Mouse (Mus musculus): ENCODE data around the gene Dnajc30.
A peak's percentile ranks its signal among the peaks of the same experiment; 100 is the strongest.
"Not testable (repeated sequence)": the region's sequence is repeated elsewhere in the genome, so short reads cannot be mapped to it uniquely, and the experiment has no call there.

Gene Dnajc30

DNA sequence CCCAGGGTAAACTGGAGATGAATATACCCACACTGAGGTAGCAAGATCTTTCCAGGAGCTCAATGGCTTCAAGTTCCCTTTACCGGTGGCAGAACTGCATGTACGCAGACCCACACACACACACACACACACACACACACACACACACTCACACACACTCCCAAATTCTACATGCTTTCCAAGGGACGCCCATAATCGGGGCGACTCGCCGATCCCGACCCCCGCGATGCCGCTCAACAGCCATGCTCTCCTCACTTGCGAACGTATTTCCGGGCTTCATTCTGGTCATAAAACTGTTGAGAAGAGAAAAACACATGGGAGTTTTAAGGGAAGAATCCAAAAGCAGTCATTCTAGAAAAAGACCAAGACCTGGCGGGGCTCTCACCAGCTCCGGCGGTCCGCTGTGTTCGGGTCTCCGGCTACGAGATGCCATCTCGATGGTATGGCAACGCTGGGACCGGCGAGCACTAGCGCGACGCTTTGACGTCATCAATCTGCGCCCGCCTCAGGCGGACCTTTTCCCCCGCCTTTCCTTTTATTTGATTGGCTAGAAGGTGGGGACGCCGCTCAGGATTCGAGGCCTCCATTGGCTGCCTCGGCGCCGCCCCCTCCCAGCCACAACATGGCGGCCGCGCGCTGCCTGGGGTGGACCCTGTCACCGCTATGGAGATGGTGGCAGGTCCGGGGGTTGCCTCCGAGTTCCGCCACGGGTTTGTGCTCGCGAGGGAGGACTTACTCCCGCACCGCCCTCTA lies at the start of gene Dnajc30:
Gene Dnajc30, plus strand, starts transcription at position 574 of the 753 bp plus-strand sequence.
- DNase-seq (ENCODE audit: low spot score in 2 of 2), result peak; percentile 91 to 92

DNA sequence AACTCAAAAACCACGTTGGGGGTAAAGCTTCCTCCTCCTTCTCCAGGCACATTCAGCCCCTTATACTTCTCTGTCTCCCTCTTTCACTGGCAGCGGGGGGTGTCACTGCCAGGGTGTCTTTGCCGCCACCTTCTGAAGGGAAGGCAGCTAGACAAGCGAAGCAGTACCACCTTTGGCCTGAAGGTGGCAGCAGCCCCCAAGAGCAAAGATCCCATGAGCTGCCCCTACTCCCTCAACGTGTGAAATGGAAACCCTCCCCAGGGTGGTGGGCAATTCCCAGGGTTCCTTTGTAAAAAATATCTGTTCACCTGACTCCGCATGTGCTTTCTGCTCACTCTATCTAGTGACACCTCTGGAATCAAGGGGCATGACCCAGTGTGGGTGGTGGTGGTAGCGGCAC lies 48.5 kb upstream of the Dnajc30 start:
- DNase-seq (ENCODE audit: low spot score in 2 of 2), result peak; percentile 50 to 85

DNA sequence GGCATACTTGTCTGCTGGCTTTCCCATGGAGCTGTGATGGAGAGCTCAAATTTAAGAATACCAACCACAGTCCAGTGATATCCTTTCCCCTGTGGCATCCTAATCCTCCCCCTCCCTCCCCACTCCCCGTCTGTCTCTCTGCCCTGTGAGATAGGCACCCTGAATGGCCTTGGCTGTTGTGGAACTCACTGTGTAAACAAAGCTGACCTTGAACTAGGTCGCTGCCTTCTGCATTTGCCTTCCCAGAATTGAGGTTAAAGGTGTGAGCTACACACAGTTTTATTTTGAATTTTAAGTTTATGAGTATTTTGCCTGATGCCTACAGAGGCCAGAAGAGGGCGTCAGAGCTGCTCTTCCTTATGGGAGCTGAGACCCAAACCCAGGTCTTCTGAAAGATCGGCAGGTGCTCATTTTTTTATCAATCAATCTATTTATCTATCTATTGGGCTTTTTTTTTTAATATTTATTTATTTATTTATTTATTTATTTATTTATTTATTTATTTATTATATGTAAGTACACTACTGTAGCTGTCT lies 47.7 kb upstream of the Dnajc30 start:
- DNase-seq (ENCODE audit: low spot score in 2 of 2), result no peak

DNA sequence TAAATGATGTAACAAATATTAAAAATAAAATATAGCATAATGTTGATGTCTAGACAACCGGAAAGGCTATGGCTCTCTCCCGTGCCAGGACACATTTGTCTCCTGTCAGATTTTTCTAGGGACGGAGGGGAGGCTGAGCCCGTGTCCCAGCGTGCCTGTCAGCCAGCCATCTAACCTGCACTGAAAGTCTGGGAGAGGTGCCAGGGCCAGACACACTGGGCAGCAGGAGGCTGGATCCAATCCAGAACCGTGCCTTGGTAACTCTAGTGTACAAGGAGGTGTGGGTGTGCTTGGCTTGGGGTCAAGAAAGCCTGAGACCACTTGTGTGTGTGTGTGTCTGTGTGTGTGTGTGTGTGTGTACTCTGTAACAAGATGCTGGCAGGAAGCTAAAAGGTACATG lies 42.2 kb upstream of the Dnajc30 start:
- DNase-seq (ENCODE audit: low spot score in 2 of 2), result no peak

DNA sequence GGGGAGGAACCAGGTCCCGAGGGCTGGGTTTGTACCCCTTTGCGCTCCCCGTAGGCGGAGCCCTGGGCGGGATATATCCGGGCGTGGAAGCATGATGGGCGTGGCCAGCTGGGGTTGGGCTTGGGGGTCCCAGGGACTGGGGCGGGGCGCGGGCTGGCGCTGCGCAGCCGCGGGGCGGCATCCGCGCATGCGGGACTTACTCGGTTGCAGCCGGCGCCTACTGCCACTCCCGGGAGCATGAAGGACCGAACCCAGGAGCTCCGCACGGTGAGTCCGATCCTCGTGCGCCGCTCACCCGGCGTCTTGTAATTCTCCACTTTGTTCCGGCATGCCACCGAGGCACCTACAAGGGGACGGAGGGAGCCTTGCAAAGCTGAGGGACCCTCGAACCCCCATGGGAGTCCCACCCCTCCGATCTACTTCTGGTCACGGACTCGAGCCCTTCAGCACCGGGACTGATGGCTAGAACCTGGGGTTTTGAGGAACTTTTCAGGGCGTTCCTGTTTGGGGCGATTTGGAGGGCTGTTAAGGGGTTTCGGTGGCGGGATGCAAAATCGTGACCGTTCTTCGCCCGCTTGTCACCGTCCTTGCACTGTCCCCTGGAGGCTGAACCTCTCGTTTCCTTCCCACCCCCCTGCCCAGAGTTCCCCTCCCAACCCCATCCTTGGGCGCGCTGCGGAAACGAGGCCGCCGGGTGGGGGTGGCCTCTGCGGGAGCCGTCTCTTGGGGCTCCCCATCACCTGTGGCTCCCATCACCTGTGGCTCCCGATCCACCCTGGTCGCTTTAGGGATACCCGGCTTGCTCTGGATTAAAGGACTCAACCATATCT lies 40.4 kb upstream of the Dnajc30 start, which contains the start of gene Stx1a:
Gene Stx1a, plus strand, starts transcription at position 139 of the 830 bp plus-strand sequence.
- DNase-seq (ENCODE audit: low spot score in 2 of 2), result peak; percentile 70 to 82

DNA sequence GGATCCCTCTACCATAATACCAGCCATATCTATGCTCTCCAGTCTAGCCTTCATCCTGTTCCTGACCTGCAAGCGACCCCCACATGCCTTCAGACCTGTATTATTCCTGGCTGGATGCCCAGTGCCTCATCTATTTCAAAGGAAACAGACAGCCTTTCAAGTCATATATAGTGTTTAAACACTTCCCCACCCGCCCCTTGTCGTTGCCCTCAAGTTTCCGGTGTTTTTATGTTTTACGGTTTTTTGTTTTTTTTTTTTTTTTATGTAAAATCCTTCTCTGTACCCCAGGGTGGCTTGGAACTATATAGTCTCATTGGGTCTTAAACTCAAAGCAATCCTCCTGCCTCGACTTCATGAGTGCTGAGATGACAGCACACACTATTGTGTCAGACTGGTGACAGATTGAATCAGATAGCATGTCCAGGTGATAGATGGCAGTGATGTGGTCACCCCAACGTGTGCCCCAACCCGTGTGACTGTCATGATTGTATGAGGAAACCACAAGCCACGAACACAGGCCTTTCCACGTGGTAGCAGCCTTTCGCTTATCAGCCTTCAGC lies 39.3 kb upstream of the Dnajc30 start:
- DNase-seq (ENCODE audit: low spot score in 2 of 2), result no peak

DNA sequence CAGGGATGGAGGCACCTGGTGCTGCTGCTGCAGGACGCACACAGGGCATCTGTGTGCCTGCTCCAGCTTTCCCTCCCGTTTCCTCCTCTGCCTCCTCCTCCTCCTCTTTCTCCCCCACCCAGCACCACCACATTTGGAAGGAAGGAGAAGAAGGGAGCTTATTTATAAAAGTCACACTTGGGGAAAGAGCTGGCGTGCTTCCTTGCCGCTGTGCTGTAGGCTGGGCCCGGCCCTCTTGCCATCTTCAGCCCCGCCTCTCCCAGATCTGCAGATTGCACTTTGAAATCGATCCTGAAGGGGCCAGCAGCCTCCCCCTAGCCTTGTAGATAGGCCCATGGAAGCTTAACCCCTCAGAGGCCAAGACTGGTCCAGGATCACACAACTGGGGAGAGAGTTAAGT lies 38.1 kb upstream of the Dnajc30 start:
- DNase-seq (ENCODE audit: low spot score in 2 of 2), result no peak

DNA sequence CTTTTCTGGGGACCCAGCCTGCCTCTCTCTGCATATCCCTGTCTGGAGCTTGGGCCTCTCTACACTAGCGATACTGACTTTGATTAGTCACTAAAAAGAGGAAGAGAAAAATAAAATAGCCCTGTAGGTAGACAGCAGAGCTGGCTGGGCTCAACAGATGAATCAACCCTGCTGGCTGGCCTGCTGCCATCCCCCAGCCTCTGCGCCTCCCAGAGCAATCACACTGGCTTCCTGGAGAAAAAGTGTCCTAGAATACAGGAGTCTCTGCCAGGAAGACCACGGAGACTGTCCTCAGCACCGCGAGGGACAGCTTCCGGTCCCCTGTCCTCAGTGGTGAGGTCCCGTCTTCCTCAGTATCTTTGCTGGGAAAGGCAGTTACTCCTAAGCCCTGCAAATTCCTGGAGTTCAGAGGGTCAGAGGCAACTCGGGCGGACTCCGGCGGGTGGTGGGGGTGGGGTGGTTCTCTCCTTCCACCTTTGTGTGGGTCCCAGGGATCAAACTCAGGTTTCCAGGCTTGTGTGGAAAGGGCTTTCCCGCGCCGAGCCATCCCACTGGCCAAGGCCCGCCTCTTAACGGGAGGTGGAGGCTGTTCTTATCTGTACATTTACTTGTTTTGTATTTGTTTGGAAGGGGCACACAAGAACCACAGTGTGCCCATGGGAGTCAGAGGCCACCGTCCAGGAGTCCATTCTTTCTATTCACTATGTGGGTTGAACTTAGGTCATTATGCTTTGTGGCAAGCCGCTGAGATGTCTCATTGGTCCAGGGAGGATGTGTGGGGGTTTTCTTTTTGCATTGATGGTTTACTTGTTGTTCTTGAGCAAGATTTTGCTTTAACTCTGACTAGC lies 34.8 kb upstream of the Dnajc30 start:
- no peak for DNase-seq (ENCODE audit: low spot score in 2 of 2)

DNA sequence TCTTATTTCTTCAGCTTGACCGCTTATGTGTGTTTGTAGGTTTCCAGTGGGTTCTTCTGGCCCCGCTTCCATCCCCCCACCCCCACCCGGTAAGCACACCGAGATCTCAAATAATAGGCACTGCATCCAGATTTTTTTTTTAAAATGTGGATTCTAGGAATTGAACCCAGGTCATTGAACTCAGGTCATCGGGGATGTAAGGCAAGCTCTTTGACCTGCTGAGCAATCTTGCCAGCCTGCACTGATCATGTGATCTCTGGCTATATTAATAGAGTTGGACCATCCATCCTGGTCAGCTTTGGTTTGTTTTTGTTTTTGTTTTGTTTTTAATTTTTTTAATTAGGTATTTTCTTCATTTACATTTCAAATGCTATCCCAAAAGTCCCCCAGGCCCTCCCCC lies 31.4 kb upstream of the Dnajc30 start:
- DNase-seq (ENCODE audit: low spot score in 2 of 2), result no peak

DNA sequence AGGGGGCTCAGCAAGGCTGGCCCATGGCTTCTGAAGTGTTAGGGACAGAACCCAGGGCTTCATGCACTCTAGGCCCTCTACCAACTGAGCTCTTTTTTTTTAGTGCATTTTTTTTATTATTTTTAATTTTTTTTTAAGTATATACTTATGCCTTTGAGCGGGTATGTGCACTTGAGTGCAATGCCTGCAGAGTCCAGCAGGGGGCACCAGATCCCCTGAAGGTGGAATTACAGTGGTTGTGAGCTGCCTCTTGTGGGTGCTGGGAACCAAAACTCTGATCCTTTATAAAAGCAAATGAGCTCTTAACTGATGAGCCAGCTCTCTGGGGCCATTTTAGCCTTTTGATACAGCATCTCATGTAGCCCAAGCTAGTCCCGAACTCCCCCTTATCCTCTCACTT lies 29.4 kb upstream of the Dnajc30 start:
- DNase-seq (ENCODE audit: low spot score in 2 of 2), result no peak

DNA sequence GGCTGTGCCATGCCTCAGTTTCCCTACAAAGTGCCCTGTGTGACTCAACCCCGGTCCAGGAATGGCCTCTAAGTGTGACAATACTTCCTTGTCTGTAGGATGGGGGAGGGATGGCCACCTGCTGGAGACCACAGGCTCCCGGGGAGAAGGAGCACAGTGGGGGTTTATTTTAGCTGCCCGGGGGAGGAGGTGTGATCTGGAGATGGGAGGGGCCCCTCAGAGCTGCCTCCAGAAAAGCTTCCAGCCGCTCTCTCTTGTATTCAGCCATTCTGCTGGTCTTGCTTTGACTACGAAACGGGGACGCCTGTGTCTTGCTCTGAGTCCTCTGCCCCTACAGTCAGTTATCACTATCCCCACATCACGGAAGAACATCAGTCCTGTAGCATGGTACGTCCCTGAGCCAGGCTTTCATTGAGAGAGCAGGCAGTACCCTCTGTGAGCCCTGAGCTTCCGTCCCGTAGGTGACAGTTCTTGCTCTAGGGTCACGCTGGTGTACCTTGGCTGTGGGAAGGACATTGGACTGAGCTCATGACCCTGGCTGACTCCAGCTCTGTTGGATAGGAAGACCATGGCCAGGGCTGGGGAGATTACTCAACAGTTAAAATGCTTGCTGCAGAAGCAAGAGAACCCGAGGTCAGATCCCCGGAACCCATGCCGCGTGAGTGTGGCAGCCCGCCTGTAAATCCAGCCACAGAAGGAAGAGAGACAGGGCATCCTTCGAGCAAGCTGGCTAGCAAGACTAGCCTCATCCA lies 28.2 kb upstream of the Dnajc30 start:
- no peak for DNase-seq (ENCODE audit: low spot score in 2 of 2)

DNA sequence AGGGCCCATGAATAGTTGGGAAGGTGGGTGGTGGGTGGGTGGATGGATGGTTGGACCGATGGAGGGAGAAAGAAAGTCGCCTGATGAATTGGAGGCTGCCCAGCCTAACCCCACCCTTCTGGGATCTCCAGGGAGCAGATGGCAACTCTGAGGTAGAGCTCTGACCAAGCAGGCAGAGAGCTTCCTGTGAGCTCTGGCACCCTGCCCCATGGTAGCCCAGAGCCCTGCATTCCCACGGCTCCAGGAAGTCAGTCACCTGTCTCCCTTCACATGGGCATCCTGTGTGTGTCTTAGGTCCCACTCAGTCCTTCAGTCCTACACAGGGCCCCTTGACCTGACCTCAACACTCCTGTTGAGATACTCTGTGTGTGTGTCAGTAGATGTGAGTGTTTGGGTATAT lies 26.1 kb upstream of the Dnajc30 start:
- no peak for DNase-seq (ENCODE audit: low spot score in 2 of 2)

DNA sequence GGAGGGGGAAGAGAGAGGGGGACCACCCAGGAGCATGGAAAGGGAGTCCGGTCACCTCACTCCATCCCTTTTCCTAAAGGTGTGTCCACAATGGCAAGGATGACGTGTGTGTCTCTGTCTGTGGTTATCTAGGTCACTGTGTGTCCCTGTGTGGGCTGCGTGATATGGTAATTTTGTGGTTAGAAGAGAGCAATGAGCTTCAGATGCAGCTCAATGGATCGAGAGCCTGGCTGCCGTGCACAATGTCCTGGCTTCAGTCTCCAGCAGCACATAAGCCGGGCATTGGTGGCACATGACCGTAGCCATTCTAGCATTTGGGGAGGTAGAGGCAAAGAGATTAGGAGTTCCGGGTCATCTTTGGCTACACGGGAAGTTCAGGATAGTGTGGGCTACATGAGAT lies 24.5 kb upstream of the Dnajc30 start:
- DNase-seq (ENCODE audit: low spot score in 2 of 2), result no peak

DNA sequence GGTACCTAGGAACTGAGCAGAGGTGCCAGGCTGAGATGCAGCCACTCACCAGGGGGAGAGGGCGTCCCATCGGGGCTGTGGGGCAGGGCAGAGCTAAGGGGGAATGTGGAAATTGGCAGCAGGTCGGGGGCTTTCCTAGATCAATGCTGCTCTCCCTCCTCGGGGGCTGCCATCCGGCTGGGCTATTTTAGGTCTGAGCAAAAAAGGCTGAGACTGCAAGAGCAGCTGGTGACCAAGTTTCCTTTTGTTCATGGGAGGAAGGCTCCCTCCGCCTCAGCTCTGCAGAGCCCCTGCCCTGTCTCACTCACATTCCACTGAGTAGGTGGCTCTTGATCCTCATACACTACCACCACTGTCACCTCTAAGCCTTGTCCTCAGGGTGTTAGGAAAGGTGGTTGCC lies 23.9 kb upstream of the Dnajc30 start:
- no peak for DNase-seq (ENCODE audit: low spot score in 2 of 2)

DNA sequence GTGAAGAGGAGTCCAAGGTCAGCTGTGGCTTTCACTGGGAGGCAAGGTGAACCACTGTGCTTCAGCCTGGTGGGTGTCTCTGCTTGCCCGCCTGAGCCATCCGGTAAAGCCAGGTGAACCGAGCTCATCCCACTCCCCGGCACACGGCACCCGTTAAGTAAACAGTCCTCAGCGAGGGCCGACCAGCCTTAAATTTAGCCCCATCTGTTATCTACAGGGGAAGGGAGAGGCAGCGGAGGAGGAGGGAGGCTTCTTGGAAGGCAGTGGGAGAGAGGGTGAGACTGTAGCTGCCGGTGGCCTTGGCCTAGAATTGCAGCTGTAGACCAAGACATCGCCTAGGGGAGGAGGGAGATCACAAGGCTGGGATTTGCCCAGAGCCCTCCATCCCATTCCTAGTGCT lies 23.2 kb upstream of the Dnajc30 start:
- DNase-seq (ENCODE audit: low spot score in 2 of 2), result no peak

DNA sequence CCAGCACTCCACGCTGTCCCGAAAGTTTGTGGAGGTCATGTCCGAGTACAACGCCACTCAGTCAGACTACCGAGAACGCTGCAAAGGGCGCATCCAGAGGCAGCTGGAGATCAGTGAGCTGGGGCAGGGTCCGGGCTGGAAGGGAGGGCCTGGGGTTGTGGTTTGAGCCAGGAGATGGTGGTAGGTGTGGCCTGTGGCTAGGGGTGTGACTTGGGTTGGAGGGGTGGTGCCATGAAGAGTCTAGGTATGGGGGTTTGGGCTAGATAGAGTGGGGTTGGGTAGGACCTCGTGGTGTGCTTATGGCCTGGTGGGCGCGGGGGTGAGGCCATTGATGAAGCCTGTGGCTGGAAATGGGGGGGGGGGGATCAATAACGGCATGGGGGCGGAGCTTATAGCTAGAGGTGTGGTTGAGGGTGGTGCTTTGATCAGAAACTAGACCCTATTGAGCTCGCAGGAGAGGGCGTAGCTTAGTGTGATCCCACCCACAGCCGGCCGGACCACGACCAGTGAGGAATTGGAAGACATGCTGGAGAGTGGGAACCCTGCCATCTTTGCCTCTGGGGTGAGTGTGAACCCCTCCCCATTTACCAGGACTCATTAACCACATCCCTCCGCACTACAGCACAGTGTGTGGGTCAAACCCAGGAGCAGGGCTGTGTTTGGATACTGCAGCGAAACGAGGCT lies 21.8 kb upstream of the Dnajc30 start:
- no peak for DNase-seq (ENCODE audit: low spot score in 2 of 2)

DNA sequence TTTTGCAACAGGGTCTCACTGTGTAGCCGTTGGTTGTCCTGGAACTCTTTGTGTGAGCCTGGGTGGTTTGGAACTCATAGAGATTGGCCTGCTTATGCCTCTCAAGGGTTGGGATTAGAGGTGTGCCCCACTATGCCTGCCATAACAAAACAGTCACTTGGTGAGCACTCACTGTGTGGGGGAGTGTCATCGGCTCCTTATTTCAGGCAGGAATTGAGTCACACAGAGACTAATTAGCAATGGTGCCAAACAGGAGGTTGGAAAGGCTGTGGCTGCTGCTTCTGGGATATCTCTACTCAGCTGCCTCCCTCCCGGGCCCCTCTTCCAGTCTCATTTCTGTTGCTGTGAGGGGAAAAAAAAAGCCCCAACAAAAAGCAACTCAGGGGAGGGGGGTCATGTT lies 19.4 kb upstream of the Dnajc30 start:
- no peak for DNase-seq (ENCODE audit: low spot score in 2 of 2)

DNA sequence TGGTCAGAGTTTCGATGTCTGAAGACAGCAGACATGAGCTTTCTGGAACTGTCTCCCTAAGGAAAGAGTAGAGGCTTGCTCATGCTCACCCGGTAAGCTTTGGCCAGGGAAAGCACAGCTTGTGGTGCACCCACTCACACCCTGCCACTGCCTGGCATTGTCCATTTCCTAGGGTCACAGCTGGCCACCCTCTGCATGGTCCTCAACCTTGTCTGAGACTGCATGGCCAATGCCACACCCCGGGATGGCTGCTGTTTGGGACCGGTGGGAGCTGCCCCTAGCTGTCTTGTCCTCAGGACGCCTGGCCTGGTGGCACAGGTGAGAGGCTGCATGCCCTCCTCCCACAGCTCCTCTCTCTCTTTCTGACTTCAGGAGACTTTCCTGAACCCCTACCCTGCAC lies 15.5 kb upstream of the Dnajc30 start:
- no peak for DNase-seq (ENCODE audit: low spot score in 2 of 2)

DNA sequence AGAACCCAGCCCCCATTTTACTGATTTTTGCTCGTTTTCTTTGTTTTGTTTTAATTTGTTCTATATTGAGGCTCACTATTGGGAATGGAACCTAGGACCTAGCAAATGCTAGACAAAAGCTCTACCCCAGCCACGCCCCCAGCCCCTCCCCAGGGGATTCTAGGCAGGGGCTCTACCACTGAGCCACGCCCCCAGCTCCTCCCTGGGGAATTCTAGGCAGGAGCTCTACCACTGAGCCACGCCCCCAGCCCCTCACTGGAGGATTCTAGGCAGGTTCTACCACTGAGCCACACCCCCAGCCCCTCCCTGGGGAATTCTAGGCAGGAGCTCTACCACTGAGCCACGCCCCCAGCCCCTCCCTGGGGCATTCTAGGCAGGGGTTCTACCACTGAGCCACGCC lies 14.7 kb upstream of the Dnajc30 start:
- DNase-seq (ENCODE audit: low spot score in 2 of 2), result not testable (repeated sequence)

DNA sequence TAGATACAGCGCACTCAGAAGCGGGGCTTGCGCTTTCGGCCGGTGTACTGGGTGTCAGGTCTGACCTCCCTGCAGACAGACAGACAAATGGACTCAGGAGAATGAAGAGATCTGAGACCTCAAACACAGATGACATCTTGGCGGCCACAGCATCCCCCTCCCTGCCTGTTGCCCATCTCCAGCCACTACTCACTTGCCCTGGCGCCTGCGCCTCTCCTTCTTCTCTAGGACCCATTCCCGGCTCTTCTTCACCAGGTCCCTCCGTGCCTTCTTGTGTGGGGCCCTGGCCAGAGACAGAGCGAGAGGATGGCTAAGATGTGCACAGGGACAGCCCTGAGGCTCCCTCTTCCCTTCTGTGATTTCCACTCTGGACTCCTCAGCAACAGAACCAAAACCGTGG lies 10.6 kb upstream of the Dnajc30 start:
- DNase-seq (ENCODE audit: low spot score in 2 of 2), result no peak

All from urinary bladder, adult 18-20 months (tissue).